15 mouse cellular contexts compared by ENCODE assay signal in the genomic region with DNA sequence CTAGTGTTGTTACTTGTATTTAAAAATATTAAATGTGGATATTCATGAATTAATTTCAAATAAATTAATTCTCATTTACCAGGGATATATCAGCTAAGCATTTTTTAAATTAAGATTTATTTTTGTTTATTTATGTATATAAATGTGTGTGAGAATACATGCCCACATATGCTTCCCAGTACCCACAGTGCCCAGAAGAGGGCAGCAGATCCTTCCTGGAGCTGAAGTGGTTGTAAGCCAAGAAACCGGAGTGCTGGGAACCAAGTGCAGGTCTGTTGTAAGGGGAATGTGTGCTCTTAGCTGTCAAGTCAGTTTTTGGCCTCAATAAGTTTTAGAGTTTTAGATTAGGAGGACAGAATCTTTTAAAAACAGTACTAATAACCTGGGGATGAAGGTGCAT.
DNase-seq lines count a peak whose midpoint lies in the region; ATAC-seq and TF ChIP-seq lines count a peak whose summit lies in the region.
"Had no signal": no experiment of that assay in that cellular context is flagged by ENCODE, and none has a peak within 500 bp of the region (broad histone marks: within the 10 kb centered on the region; RNA-seq: fewer than 3 reads in every experiment).

No protein-coding gene starts in this region.

- H3K27me3 ChIP-seq in embryonic facial prominence, embryonic 12.5 days, result no peaks in the 10 kb centered on the region
- no peaks in the 10 kb centered on the region for H3K27me3 ChIP-seq in embryonic facial prominence, embryonic 10.5 days (replicated peaks; ENCODE audit: low read depth, poor library complexity, severe bottlenecking)
- H3K27me3 ChIP-seq in limb, embryonic 13.5 days, result no peaks in the 10 kb centered on the region
- H3K27me3 ChIP-seq in limb, embryonic 10.5 days (ENCODE audit: low read depth, poor library complexity, severe bottlenecking), result no peaks in the 10 kb centered on the region
- H3K27me3 ChIP-seq in thymus, adult 2 months (ENCODE audit: control insufficient read depth, insufficient read depth, low read length), result no peaks in the 10 kb centered on the region
- H3K27me3 ChIP-seq: embryonic facial prominence, embryonic 15.5 days; intestine, embryonic 15.5 days; midbrain, embryonic 13.5 days; neural tube, embryonic 13.5 days had no signal

- H3K27ac ChIP-seq in embryonic facial prominence, embryonic 12.5 days, result peak overlapping the region; percentile 36; the same call in 1 of the 2 replicates
- H3K27ac ChIP-seq in embryonic facial prominence, embryonic 10.5 days (replicated peaks), result no peak overlapping the region
- H3K27ac ChIP-seq in limb, embryonic 13.5 days, result peak overlapping the region; percentile 80; the same call in 1 of the 2 replicates
- no peak overlapping the region for H3K27ac ChIP-seq in limb, embryonic 10.5 days
- H3K27ac ChIP-seq in thymus, adult 2 months (ENCODE audit: control insufficient read depth, insufficient read depth, low read length), result no peak overlapping the region
- H3K27ac ChIP-seq: embryonic facial prominence, embryonic 15.5 days; intestine, embryonic 15.5 days; midbrain, embryonic 13.5 days; neural tube, embryonic 13.5 days had no signal

- no peak overlapping the region for H3K9ac ChIP-seq in embryonic facial prominence, embryonic 12.5 days
- no peak overlapping the region for H3K9ac ChIP-seq in limb, embryonic 13.5 days
- H3K9ac ChIP-seq: embryonic facial prominence, embryonic 15.5 days; intestine, embryonic 15.5 days; midbrain, embryonic 13.5 days; neural tube, embryonic 13.5 days had no signal

- no peak for ATAC-seq in embryonic facial prominence, embryonic 12.5 days (ENCODE audit: insufficient number of reproducible peaks, insufficient read depth, low FRiP score, low TSS enrichment)
- no peak for ATAC-seq in limb, embryonic 13.5 days (ENCODE audit: low FRiP score, low read depth)
- no peak for ATAC-seq in erythroid progenitor cell, adult 5-6 weeks (replicated peaks; ENCODE audit: low FRiP score, poor library complexity, severe bottlenecking)
- ATAC-seq: intestine, embryonic 15.5 days; midbrain, embryonic 13.5 days had no signal

- H3K4me1 ChIP-seq in embryonic facial prominence, embryonic 12.5 days, result peaks cover 5% of the 10 kb centered on the region
- peaks cover 10% of the 10 kb centered on the region; the same call in 1 of the 2 replicates for H3K4me1 ChIP-seq in embryonic facial prominence, embryonic 10.5 days
- peaks cover 43% of the 10 kb centered on the region for H3K4me1 ChIP-seq in limb, embryonic 13.5 days
- H3K4me1 ChIP-seq in limb, embryonic 10.5 days, result peaks cover 6% of the 10 kb centered on the region
- H3K4me1 ChIP-seq in thymus, adult 2 months (replicated peaks; ENCODE audit: control insufficient read depth, insufficient read depth, low read length), result no peaks in the 10 kb centered on the region

- no peak for DNase-seq in embryonic facial prominence, embryonic 10.5 days (ENCODE audit: low spot score)
- DNase-seq in limb, embryonic 10.5 days (ENCODE audit: low spot score), result no peak
- DNase-seq in thymus, postnatal 4 days, result peak; percentile 35
- no peak for DNase-seq in thymus, adult 2 months
- no peak for DNase-seq in urinary bladder, postnatal 14 days (ENCODE audit: low spot score)
- DNase-seq: heart, postnatal 14 days; lung, postnatal 10 days; retina, postnatal 1 day had no signal

- no peak for TF ChIP-seq CTCF in thymus, adult 2 months (IDR thresholded peaks at IDR 0.05; ENCODE audit: borderline replicate concordance, control insufficient read depth, extremely low read depth, insufficient read depth, low read length, poor library complexity)

- WGBS in embryonic facial prominence, embryonic 12.5 days, result 100% methylated on average over 1 of the region's 1 CpGs
- WGBS in embryonic facial prominence, embryonic 10.5 days, result 95% methylated on average over 1 of the region's 1 CpGs
- WGBS in limb, embryonic 13.5 days, result 100% methylated on average over 1 of the region's 1 CpGs
- WGBS in limb, embryonic 10.5 days, result 100% methylated on average over 1 of the region's 1 CpGs
- 93% methylated on average over 1 of the region's 1 CpGs for WGBS in thymus, adult 2 months

- no peak overlapping the region for H3K4me2 ChIP-seq in embryonic facial prominence, embryonic 12.5 days (replicated peaks)
- no peak overlapping the region for H3K4me2 ChIP-seq in limb, embryonic 13.5 days (replicated peaks)
- H3K4me2 ChIP-seq: embryonic facial prominence, embryonic 15.5 days; intestine, embryonic 15.5 days; midbrain, embryonic 13.5 days; neural tube, embryonic 13.5 days had no signal

- no peak overlapping the region for H3K4me3 ChIP-seq in embryonic facial prominence, embryonic 12.5 days
- H3K4me3 ChIP-seq in embryonic facial prominence, embryonic 10.5 days, result no peak overlapping the region
- H3K4me3 ChIP-seq in limb, embryonic 13.5 days, result no peak overlapping the region
- no peak overlapping the region for H3K4me3 ChIP-seq in limb, embryonic 10.5 days
- H3K4me3 ChIP-seq in thymus, adult 2 months (ENCODE audit: control insufficient read depth, insufficient read depth, low read length), result no peak overlapping the region
- H3K4me3 ChIP-seq: embryonic facial prominence, embryonic 15.5 days; intestine, embryonic 15.5 days; midbrain, embryonic 13.5 days; neural tube, embryonic 13.5 days had no signal

- no peaks in the 10 kb centered on the region for H3K36me3 ChIP-seq in embryonic facial prominence, embryonic 12.5 days
- peaks cover 11% of the 10 kb centered on the region for H3K36me3 ChIP-seq in embryonic facial prominence, embryonic 10.5 days (replicated peaks)
- peaks cover 11% of the 10 kb centered on the region; the same call in 1 of the 2 replicates for H3K36me3 ChIP-seq in limb, embryonic 13.5 days
- H3K36me3 ChIP-seq in limb, embryonic 10.5 days, result peaks cover 21% of the 10 kb centered on the region
- no peaks in the 10 kb centered on the region for H3K36me3 ChIP-seq in thymus, adult 2 months (ENCODE audit: control insufficient read depth, insufficient read depth, low read length)
- H3K36me3 ChIP-seq: embryonic facial prominence, embryonic 15.5 days; intestine, embryonic 15.5 days had no signal

- no peak for TF ChIP-seq POLR2A in thymus, adult 2 months (IDR thresholded peaks at IDR 0.05; ENCODE audit: control insufficient read depth, extremely low read depth, insufficient read depth, low read length, poor library complexity)

- no peaks in the 10 kb centered on the region for H3K9me3 ChIP-seq in embryonic facial prominence, embryonic 12.5 days
- H3K9me3 ChIP-seq in embryonic facial prominence, embryonic 10.5 days, result peaks cover 5% of the 10 kb centered on the region; the same call in 1 of the 2 replicates
- 0 out of 2 replicates have a peak, but pooled peaks cover 3% of the 10 kb centered on the region for H3K9me3 ChIP-seq in limb, embryonic 13.5 days
- H3K9me3 ChIP-seq in limb, embryonic 10.5 days (replicated peaks), result no peaks in the 10 kb centered on the region
- H3K9me3 ChIP-seq: embryonic facial prominence, embryonic 15.5 days; intestine, embryonic 15.5 days; midbrain, embryonic 13.5 days had no signal

Comparison
In these comparisons a context has a peak if more than half of its experiments do, and no peak if none do; other contexts are left out.
1. H3K27ac ChIP-seq: peak in embryonic facial prominence, embryonic 12.5 days (single experiment) and limb, embryonic 13.5 days (single experiment); none in embryonic facial prominence, embryonic 10.5 days (single experiment), limb, embryonic 10.5 days (single experiment) and thymus, adult 2 months (single experiment).